Mouse (Mus musculus) brown adipose tissue, adult 24 weeks (tissue): Measurements from ENCODE around the gene Rdh13. TPM values are rescaled to one million over a fixed set of nuclear protein-coding genes. Genes with fewer than 3 reads are reported as not detected.

Source experiments
- H3K27ac ChIP-seq: fragments of 200-500 bp; replicated peaks from 2 replicates; pipeline ENCODE4 v1.5.1; 2012; ENCODE audit warnings: low read depth, mild to moderate bottlenecking, low read length
- H3K4me1 ChIP-seq: fragments of 200-500 bp; 2 replicates; pipeline ENCODE4 v1.6.1; 2012; ENCODE audit warnings: low read length, mixed read lengths; ENCODE audit not compliant: control insufficient read depth, insufficient read depth, insufficient read length
- H3K4me3 ChIP-seq: fragments of 200-500 bp; 2 replicates; pipeline ENCODE4 v1.5.1; 2012; ENCODE audit warnings: low read depth, mild to moderate bottlenecking, low read length, moderate library complexity; ENCODE audit not compliant: insufficient read depth
- polyA plus RNA-seq: library from polyadenylated mRNA; stranded (reverse); fragments of >200 nt; gene quantifications from 2 replicates; pipeline ENCODE4 v1.2.4, GENCODE M21; 2012; ENCODE audit not compliant: missing spikeins, insufficient read depth, insufficient read length

Gene Rdh13
- 15.1 and 29.0 TPM in 2 replicates for polyA plus RNA-seq

- peak within 1 kb of the TSS; percentile 90 for H3K27ac ChIP-seq
- peaks cover 2% of the 10 kb centered on the region; the same call in 1 of the 2 replicates for H3K4me1 ChIP-seq
- H3K4me3 ChIP-seq, result peak within 1 kb of the TSS; percentile 92
Measured at GRCm38 (mm10) chr7:4445216-4445791, at the start of gene Rdh13. Gene Rdh13 (minus strand): TSS chr7:4445649.

DNA sequence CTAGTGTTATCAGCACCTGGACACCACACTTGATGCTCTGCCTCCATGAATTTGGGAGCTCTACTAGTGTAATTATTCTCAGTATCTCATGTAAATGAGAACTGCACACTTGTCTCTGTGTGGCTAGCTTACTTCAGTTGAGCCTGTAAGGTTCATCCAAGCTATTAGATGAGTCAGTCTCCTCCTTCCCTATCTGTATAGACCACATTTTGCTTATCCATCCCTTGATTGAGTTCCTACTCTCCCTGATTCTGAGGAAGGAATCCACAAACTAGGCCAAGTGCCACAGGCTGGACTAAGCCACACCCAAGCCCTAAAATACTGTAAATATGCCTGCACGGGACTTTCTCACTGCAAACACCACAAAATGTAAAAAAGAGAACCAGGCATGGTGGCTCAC lies 48.5 kb upstream of the Rdh13 start:
- Histone ChIP-seq H3K27ac (peak overlapping the region; percentile 80), H3K4me3 (no peak overlapping the region), H3K4me1 (peaks cover 37% of the 10 kb centered on the region)

- H3K4me3 ChIP-seq, result 0 out of 2 replicates have a peak overlapping the region, but pooled peaks have one; percentile 2
Measured at GRCm38 (mm10) chr7:4492284-4493224, 47.1 kb upstream of the Rdh13 start.

DNA sequence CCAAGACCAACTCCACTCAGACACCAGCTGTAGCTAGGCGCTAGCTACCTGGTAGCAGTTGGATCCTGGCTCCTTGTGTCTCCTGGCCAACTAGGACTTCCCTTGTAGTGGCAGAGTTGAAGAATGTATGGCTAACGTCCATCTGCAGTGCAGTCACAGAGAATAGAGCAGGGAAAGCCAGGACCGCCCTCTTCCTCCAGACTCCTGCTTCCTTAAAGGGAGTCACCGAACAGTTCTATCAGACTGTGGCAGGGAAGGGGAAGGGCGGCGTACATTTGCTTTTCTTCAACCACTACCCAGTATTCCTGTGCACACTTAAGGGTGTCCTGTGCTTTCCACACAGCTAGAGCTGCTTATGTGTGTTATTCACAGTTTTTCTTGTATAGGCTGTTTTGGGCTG lies 45.9 kb upstream of the Rdh13 start:
- Histone ChIP-seq H3K27ac (peak overlapping the region; percentile 96), H3K4me1 (peaks cover 21% of the 10 kb centered on the region), H3K4me3 (0 out of 2 replicates have a peak overlapping the region, but pooled peaks have one; percentile 5)

More at GRCm38 (mm10) chr7:4492284-4493224, 47.1 kb upstream of the Rdh13 start:
- H3K4me1 ChIP-seq, result peaks cover 25% of the 10 kb centered on the region
- peak overlapping the region; percentile 96 for H3K27ac ChIP-seq

- no peaks in the 10 kb centered on the region for H3K4me1 ChIP-seq
- H3K4me3 ChIP-seq, result no peak overlapping the region
- no peak overlapping the region for H3K27ac ChIP-seq
Measured at GRCm38 (mm10) chr7:4482281-4482680, 36.8 kb upstream of the Rdh13 start.

- Histone ChIP-seq H3K4me3 (no peak overlapping the region), H3K4me1 (no peaks in the 10 kb centered on the region), H3K27ac (no peak overlapping the region)
Measured at GRCm38 (mm10) chr7:4479674-4480073, 34.2 kb upstream of the Rdh13 start.

GRCm38 (mm10) chr7:4478796-4479291 lies 33.4 kb upstream of the Rdh13 start:
- Histone ChIP-seq H3K4me1 (no peaks in the 10 kb centered on the region), H3K27ac (no peak overlapping the region), H3K4me3 (peak overlapping the region; percentile 59)

DNA sequence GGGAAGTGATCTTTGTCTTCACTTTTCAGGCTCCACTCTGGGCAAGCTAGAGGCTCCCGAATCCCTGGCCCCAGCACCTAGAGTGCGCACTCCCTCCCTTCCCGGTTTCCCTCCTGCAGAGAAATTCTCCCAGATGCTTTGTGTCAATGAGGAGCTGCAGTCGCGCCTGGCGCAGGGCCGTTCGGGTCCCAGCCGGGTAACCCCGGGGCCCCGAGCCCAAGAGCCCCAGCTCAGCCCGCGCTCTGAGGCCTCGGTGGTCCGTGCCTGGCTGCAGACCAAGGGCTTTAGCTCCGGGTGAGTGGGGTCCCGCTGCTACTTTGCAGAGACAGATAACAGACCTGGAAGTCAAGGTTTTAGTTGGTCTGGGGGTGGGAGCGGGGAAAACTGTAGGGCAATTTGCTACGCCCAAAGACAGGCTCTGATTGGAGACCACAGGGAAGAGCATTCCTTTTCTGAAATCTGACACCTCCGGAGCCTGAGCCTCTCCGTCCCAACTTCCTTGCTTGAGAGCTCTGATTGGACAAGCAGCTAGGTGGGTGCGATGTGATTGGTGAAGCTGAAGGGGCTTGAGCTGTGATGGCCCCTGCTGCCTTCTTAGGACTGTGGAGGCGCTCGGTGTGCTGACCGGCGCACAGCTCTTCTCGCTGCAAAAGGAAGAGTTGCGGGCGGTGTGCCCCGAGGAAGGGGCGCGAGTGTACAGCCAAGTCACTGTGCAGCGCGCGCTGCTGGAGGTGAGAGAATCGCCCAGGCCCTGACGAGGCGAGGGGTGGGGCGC lies 32.8 kb upstream of the Rdh13 start:
- Histone ChIP-seq H3K4me3 (peak overlapping the region; percentile 59), H3K27ac (no peak overlapping the region), H3K4me1 (no peaks in the 10 kb centered on the region)

DNA sequence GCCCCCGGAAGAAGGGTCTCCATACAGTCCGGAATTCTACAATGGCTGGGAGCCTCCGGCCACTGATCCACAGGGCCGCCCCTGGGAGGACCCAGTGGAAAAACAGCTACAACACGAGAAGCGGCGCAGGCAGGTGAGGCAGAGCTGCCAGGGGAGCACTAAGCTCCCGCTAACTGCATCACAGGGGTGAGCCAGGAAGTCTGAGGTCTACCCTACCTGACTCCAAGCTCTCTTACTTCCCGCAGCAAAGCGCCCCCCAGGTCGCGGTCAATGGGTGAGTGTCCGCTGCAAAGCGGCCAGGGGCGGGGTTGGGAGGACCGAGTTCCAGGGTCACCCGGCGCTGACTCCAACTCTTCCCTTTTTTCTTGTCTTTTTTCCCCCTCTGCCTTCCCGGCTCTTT lies 28.5 kb upstream of the Rdh13 start:
- no peaks in the 10 kb centered on the region for H3K4me1 ChIP-seq
- no peak overlapping the region for H3K27ac ChIP-seq
- no peak overlapping the region for H3K4me3 ChIP-seq

GRCm38 (mm10) chr7:4471179-4471555 lies 25.7 kb upstream of the Rdh13 start:
- Histone ChIP-seq H3K4me3 (peak overlapping the region; percentile 39), H3K27ac (no peak overlapping the region), H3K4me1 (no peaks in the 10 kb centered on the region)

DNA sequence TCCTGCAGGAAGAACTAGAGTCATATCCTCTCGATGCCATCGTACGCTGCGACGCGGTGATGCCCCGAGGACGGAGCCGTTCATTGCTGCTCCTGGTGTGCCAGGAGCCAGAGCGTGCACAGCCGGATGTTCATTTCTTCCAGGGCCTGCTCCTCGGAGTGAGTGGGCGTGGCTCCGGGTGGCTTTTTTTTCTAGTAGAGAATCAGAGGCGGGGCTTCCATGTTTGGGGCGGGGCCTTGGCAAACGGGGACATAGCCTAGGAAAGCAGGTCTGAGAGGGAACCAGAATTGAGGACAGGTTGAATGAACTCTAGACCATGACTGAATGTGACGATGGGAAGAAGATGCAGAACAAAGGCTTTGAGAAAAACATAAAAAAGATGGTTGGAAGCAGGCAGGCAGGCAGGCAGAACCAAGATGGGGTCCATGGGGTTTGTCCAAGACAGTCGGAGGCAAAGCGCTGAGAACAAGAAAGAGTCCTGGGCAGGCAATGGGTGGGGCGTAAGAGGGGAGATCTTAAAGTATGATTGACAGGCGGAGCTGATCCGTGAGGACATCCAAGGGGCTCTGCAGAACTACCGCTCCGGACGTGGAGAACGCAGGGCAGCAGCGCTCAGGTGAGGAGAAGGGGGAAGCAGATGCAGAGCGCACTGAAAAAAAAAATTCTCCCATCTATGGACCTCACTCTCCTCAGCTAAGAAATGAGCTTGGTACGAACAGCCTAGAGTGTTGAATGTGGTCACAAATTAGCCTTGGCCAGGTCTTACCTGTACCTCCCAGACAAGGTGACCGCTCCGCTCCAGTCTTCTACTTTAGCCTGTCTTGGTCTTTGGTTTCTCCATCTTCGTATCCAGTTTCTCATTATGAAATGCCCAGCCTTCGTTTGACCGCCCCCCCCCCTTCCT lies 25.1 kb upstream of the Rdh13 start:
- Histone ChIP-seq H3K4me1 (no peaks in the 10 kb centered on the region), H3K27ac (no peak overlapping the region), H3K4me3 (peak overlapping the region; percentile 39)

DNA sequence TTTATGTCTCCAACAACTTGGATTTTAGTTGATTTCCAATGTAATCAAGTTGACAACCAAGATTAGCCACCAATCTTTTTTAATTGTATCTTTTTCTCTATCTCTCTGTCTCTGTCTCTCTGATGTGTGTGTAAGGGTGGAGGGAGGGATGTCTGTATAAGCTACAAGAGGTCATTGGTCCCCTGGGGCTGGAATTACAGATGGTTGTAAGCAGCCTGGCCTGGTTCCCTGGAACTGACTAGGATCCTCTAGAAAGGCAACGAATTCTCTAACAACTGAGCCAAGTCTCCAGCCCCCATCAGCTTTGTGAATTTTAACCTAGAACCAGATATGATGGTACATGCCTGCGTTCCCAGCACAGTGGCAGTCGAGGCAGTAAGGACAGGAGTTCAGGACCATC lies 22.4 kb upstream of the Rdh13 start:
- Histone ChIP-seq H3K27ac (no peak overlapping the region), H3K4me3 (no peak overlapping the region), H3K4me1 (no peaks in the 10 kb centered on the region)

DNA sequence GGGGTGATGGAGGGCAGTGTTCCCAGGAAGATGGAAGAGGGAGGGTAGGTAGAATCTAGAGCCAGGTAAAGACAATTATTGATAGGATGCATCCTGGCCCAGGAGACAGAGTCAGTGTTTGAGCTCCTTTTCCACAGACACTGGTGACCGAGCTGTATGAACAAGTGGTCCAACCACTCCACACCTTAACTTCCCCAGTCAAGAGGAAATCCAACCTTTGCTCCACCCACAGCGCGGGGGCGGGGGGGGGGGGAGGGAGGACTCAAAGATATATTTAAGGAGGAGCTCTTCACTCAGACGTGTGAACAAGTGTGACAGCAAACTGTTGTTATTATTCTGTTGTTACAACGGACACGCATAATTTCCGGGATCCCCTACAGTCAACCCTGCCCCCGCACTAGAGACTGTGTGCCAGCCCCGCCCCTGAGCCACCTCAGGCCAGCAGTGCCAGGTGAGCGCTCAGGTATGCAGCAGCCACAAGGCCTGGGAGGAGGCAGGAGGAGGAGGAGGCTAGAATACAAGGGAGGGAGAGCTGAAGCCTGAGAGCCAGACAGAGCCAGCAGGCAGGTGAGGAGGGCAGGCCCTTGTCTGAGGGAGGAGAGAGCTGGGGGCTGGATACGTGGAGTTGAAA lies 18.9 kb upstream of the Rdh13 start:
- Histone ChIP-seq H3K4me1 (no peaks in the 10 kb centered on the region), H3K27ac (no peak overlapping the region), H3K4me3 (no peak overlapping the region)
